Mouse (Mus musculus): Measurements from ENCODE around the gene Tada3.

Gene Tada3

DNA sequence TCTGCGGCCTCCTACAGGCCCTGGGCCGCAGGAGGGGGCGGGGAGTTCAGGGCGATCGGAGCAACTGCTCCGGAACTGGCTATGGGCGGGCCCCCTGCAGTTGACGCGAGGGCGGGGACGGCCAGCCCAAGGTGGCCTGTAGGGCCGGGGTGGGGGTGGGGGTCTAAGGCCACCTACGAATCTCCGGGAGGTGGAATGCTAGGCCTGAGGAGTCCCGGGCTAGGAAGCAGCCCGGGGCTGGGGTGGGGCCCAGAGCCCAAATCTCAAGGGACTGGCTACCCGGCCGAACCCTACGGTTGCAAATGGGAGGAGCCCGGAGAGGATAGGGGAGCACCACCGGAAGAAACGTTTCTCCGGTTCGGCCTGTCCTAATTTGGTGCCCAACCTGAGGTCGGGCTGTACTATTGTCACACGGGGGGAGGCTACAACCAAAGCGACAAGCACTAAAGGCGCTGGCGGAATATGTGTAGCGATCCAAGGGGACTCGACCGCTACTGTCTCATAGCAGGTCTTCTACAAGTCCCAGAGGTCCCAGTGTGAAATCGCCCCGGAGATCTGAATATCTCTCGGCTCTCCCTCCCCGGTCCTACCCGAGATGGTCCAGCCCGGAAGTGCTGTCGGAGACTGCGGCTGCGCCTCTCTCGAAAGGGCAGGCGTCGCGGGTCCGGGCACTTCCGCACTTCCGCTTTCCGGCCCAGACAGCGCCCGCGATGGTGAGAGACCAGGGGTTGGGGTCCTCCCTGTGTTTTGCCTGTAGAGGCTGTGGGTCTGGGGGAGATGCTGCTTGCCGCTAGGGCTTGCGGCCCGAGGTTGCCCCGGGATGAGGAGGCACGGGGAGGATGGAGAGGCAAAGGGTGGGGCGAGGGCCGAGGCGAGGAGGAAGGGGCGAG is at the start of gene Tada3, which contains the start of gene Arpc4:
Tada3 (minus strand) TSS at position 388 of the 890 bp plus-strand sequence.
Arpc4 (plus strand) TSS at position 620 of the 890 bp plus-strand sequence.
- peak; percentile 87 to 92 for DNase-seq (ENCODE audit: low spot score in 2 of 2)

DNA sequence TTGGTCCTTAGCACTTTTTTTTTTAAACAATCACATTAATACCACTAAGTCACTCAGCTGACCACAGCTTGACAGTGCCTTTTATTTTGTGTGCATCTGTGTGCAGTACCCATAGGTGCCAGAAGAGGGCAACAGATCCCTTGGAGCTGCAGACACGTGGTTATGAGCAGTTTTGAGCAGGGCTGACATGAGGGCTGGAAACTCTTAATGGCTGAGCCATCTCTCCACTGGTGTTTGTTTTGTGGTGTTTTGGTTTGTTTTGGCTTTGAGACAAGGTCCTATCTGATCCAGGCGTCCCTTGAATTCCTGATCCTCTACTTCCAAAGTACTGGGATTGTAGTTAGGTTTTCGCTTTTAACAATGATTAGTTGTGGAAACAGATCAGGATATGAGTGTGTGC is 49.7 kb upstream of the Tada3 start:
- no peak for DNase-seq (ENCODE audit: low spot score in 2 of 2)

DNA sequence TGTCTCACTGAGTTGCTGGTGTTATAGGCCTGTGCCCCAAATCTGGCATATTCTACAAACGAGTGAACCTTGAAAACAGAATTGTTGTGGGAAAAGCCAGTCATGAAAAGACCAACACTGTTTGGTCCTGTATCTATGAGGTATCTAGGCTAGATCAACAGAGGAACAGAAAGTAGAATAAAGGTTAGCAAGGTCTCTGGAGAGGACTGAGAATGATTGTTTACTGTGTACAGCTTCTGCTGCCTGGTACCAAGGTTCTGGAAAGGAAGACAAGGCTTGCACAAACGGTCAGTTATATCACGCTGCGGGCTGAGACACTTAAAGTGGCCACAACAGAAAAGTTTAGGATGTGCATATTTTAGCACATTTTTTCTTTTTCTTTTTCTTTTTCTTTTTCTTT is 49.0 kb upstream of the Tada3 start:
- DNase-seq (ENCODE audit: low spot score in 2 of 2): no peak

DNA sequence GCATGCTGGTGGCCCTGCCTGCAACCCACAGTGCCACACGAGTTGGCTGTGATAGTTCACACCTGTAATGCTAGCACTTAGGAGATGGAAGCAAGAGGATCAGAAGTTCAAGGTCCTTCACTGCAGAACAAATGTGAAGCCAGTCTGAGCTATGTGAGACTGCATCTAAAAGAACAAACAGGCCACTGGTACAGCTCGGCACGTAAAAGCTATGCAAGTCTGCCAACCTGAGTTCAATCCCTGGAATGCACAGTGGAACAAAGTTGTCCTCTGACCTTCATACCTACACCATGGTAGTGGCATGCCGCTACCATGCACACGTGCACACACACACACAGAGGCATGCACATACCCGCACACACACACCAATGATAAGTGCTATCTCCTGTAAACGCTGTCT is 46.5 kb upstream of the Tada3 start:
- no peak for DNase-seq (ENCODE audit: low spot score in 2 of 2)

DNA sequence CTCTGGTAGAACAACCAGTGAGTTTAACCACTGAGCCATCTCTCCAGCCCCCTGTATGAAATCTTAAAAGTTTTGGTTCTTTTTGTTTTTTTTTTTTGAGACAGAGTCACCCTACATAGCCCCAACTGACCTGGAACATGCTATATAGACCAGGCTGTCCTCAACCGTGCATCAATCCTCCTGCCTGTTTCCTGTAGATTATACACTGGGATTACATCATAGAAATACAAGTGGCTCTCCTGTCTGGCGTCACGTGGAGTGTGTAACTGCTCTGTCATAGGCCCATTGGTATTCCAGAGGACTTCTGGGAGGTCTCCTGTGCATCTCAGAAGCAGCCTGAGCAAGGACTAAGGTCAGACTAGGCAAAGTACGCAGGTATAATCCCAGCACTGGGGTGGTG is 45.3 kb upstream of the Tada3 start:
- no peak for DNase-seq (ENCODE audit: low spot score in 2 of 2)

DNA sequence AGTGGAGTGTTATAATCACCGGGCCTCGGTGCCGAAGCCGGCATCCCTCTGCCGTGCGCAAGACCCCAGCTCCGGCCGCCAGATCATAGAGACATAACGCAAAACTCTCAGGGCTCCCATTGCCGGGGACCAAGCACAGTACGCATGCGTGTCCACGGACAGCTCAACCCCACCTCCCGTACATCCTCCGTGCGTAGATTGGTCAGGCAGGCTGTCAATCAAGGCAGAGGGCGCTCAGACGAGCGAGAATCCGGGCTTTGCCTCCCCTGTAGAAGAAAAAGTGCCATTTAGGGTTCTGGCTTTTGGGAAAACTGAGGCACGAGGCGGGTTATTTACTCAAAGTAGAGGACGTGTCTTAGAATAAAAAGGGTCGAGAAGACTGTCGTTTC is 41.5 kb upstream of the Tada3 start, which contains the start of gene Rpusd3:
Rpusd3 (minus strand) TSS at position 142 of the 389 bp plus-strand sequence.
- DNase-seq (ENCODE audit: low spot score in 2 of 2): peak; percentile 95 to 100

DNA sequence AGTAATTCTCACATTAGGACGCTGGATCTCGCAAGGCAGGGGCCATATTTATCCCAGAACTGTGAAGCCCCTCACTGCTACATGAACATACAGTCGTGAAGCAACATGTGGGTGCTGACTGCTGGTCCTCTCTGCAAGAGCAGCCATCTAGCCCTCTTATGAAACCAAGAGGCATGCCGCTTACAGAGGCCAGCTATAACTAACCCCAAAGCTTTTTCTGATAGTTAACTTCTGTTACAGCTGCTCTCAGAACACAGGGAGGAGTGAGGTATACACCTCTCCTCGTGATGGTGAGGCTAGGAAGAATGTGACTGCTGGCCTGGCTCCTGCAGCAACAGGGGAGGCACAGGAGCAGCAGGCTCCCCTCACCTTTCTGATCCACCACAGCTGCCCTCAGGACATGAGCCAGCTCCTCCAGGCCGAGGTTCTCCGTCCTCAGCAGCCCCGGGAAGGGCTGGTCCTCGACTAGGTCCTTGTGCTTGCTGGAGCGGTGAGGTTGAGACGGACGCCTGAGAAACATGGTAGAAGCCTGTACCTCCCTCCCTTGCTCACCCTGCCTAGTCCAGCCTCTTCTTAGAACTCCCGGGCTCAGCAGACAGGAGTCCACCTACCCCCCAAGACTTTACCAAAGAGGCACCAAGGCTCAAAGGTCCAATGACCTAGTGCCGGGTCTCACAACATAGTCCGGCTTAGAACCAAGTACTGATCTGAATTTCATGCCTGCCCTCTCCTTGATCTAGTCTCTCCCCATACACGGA is 40.9 kb upstream of the Tada3 start:
- DNase-seq (ENCODE audit: low spot score in 2 of 2): no peak

DNA sequence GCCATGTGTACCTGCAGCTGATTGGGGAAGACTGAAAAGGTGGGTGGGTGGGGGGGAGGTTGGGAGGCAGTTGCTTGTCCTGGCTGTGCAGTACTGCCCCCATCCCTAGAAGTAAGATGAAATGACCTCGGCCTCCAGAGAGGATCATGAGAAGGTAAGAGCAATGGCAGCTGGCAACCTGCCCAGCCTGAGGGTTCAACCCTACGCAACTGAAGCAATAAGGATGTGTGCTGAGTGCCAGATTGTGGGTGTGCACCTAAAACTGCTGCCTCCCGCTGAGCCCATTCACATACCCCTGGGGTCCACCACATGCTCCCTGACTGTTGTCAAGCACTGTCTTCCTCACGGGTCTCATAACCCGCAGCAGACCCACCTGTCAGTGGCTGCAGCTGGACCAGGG is 38.7 kb upstream of the Tada3 start:
- DNase-seq (ENCODE audit: low spot score in 2 of 2): no peak

DNA sequence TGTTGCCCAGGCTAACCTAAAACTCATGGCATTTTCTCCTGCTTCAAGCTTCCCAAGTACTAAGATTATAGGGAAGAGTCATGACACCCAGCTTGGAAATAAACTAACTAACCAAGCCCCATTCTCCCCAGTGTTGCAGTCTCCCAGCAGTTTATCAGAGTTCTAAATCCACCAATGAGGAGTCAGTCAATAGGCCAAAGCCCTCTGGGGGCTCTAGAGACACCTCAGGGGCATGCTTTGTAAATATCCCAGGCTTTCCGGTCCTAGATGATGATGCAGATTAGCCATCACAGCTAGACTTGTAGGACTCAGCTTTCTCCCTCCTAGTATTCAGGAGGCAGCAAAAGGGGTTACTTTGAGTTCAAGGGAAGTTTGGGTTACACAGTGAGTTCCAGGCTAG is 32.3 kb upstream of the Tada3 start:
- DNase-seq (ENCODE audit: low spot score in 2 of 2): no peak

DNA sequence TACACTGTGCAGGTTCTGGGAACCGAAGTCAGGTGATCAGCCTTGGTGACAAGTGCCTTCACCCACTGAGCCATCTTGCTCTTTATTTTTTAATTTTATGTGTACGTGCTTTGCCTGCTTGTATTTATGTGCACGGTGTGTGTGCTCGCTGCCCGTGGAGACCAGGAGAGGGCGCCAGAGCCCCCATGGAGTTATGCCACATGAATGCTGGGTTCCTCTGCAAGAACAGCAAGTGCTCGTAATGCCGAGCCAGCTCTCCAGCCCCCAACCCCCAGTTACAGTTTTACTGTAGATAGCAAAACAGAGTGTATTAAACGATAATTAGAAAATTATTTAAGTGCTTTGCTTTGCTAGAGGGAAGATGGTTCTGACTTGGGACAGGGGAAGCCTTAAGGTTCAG is 29.0 kb upstream of the Tada3 start:
- DNase-seq (ENCODE audit: low spot score in 2 of 2): no peak

DNA sequence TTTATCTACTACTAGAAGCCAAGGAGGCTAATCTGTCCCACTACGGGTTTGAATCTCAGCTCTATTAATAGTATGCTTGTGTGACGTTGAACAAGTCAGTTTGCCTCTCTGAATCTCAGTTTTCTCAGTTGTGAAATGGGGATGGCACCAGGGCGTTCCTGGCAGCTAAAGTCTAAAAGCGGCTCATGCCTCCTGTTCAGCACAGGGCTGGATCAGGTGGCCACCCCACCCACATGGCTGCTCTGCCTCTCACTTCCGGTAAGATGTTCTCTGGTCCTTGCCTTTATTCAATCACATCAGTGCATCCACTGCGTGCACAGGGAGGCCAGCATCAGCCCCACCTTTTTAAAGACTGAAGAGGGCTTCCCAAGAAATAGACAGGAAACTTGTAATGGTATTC is 27.8 kb upstream of the Tada3 start:
- no peak for DNase-seq (ENCODE audit: low spot score in 2 of 2)

DNA sequence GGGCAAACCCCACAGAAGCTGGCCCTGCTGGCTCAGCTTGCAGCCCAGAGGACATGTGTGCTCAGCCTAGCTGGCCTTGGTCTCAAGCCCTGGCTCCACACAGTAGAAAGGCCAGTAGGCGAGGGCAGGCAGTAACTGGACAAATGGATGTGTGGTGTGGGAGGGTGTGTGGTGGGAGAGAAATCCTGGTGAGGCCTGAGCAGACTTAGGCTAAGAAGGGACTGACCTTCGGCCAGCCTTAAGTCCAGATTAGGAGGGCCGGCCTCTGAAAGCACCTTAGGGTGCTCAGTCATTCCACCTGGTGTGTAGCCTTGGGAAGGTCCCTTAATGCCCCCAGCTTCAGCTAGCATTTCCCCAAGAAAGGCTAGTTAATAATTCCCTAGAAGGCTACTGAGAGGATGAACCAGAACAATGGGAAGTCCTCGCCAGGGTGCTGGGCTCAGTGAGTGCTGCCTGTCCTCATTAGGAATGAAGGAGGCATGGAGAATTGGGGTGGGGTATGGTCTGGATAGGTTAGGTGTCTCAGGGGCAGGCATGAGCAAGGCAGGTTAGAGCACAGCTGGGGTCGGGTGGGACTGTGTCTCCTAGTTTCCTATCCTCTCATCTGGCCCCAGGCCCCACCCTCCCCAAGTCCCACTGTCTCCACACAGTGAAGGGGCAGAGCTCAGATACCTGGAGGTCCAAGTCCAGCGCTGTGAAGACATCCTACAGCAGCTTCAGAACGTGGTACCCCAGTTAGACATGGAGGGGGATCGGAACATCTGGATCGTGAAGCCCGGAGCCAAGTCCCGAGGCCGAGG is 27.2 kb upstream of the Tada3 start:
- DNase-seq (ENCODE audit: low spot score in 2 of 2): no peak

DNA sequence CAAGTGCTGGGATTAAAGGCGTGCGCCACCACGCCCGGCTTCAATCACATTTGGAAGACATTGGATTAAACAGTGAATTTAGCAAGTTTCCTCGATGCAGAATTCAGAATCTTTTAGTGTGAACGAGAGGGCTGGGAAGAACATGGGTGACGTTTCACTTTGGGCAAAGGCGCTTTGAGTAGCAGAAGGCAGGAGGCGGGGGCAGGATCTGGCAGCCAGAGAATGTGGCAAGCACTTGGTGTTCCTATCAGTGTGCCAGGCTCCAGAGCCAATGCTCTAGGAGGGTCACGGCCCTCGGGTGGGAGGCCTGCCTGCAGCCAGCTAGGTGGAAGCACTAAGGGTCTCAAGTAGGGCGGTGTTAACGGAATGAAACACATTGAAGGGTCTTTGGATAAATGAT is 24.4 kb upstream of the Tada3 start:
- DNase-seq (ENCODE audit: low spot score in 2 of 2): no peak

DNA sequence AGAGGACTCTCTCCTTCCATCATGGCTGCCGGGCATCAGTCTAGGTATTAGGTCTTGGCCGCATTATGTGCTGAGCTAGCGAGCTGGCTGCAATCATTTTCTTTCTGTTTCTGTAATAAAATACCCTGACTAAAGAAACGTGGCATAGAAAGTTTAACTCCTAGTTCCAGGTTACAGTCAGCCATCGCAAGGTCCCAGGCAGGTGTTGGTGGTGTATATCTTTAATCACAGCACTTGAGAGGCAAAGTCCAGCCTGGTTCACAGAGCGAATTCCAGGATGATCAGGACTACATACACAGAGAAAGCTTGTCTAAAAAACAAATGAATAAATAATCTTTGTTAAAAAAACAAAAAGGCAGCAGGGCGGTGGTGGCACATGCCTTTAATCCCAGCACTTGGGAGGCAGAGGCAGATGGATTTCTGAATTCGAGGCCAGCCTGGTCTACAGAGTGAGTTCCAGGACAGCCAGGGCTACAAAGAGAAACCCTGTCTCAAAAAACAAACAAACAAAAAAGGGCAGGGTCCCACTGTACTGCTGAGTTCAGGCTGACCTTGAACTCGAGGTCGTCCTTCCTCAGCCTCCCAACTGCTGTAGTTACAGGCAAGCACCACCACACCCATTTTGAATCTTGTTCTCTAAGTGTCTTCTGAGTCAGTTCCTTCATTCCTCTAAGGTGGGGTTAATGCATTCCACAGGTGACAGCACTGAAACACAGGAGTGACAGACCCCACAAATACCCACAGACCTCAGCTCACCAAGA is 18.8 kb upstream of the Tada3 start:
- DNase-seq (ENCODE audit: low spot score in 2 of 2): no peak

DNA sequence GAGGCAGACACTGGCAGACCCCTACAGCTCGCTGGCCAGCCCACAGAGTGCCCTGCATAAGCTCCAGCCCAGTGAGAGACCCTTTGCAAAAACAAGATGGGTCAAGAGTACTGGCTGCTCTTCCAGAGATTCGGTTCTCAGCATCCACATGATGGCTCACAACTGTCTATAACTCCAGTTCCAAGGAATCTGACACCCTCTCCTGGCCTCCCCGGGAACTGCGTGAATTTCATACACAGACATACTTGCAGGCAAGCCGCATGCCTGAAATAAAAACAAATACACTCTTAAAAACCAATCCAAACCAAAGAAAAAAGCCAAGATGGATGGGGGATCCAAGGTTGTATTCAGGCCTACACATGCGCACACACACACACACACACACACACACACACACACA is 17.8 kb upstream of the Tada3 start:
- no peak for DNase-seq (ENCODE audit: low spot score in 2 of 2)

DNA sequence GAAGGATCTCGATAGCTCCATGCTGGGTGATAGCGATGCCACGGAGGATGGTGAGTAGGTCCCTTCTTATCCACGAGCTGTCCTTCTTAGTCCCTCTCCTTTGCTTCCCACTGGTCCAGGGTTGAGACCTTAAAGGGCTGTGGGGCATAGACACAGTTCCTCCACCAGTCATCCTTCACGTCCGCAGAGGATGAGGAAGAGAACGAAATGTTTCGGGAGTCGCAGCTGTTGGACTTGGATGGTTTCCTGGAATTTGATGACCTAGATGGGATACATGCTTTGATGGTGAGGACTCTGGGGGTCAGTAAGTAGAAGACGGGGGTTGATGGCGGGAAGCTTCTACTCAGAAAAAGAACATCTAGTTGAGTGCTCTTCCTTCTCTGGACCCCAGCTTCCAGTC is 17.1 kb upstream of the Tada3 start:
- no peak for DNase-seq (ENCODE audit: low spot score in 2 of 2)

DNA sequence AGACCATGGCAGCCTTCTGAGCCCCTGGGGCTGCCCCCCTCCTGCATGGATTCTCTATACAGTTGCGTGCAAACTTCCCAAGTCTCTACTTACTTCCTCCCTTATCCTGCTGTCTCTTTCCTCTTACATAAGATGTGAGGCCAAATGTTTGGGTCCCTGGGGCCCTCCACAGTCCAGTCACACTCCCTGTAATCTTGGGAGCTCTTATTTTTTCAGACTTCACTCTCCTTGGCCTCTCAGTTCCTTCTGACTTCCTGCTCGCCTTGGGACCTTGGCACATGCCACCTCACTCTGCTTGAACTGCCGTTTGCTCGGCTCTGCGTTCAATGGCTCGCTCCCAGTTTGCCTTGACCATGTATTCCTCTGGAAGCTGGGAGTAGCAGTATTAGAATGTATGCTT is 16.3 kb upstream of the Tada3 start:
- no peak for DNase-seq (ENCODE audit: low spot score in 2 of 2)

DNA sequence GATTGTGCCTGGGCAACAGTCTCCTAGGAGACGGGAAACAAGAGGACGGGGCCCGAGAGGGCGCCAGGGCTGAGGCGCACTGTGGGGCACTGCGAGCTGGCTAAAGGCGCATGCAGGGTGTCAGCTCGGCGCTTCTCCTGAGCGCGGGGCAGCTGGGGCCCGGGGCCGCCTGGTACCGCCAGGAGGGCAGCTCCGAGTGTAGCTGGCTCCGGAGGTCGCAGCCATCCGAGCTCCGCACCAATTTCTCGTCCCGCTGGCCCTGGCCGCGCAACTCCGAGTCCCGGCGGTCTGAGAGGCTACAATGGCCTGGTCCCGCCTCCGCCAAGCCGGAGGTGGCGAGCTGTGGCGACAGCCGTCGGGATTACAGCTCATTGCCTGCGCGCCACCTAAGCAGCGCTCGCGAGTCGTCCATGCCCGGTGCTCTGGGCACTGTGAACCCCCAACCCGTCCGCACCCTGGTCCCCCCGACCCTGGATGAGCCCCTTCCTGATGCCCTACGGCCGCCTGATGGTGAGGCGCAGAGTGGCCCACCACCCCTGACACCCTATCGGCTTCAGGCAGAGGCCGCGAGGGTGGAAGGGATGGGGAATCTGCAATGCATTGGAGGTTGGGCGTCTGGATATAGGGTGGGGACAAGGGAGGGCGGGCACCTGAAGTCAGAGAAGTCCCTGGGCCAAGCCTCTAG is 14.8 kb upstream of the Tada3 start:
- DNase-seq (ENCODE audit: low spot score in 2 of 2): peak in 1 of 2 experiments; percentile 42

DNA sequence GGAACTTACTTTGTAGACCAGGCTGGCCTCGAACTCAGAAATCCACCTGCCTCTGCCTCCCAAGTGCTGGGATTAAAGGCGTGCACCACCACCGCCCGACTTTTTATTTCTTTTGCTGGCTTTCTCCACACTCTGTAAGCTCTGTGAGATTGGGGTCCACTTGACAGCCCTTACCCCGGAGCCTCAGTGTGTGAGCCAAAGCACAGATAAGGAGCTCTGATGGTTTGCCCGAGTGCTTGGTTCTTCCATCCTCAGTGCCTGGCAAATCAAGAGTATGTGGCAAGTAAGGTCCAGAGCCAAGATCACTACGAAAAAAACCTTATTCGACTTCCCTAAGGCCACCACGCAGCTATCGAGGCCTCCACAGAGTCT is 14.3 kb upstream of the Tada3 start:
- DNase-seq (ENCODE audit: low spot score in 2 of 2): no peak

DNA sequence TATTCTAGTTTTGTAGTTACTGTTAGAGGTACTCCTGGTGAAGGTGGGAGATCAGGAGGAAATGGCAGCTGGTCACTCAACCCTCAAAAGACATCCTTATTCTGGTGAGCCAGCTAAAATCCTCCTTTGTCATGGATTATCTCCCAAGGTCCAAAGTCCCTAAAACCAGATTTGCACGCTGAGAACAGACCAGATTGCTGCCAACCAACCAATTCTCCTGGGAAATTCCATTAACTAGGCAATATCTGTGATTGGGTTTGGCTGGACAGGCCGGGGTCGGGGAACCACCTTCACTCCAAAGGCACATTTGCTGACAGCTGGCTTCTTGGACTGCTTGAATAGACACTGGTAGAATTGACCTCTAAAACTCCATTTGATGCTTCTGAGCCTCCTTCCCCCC is 13.0 kb upstream of the Tada3 start:
- no peak for DNase-seq (ENCODE audit: low spot score in 2 of 2)

DNA sequence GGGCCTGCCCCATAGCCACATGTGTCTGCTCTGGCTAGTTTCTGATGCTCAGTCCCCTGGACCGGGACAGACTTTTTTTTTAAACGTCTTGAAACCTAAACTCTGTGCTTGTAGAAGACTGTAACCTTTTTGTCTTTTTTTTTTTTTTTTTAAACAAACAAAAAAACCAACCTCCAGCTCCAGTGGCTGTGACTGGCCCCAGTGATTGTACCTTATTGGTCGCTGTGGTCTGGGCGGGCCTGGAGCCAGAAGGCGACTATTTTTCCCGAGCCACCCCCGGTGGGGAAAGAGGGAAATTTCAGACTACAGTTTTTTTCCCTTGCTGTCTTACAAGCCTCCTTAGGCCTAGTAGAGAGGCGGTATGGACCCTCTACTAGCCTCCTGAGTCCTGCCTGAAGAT is 11.3 kb upstream of the Tada3 start, which contains the start of gene Ttll3:
Ttll3 (plus strand) TSS at position 301 of the 400 bp plus-strand sequence.
- no peak for DNase-seq (ENCODE audit: low spot score in 2 of 2)
